Mouse (Mus musculus): ENCODE data around the gene Pomt1. TPM values are rescaled to one million over a fixed set of nuclear protein-coding genes. Genes with fewer than 3 reads are reported as not detected.

Gene Pomt1
- polyA plus RNA-seq, 1 experiment from 2014 or later: 34.1 TPM

GRCm38 (mm10) chr2:32200712-32201111, 35.7 kb upstream of the Pomt1 start:
- Histone ChIP-seq H3K4me2 (ENCODE audit: low read length) (no peak overlapping the region), H3K9ac (ENCODE audit: low read depth, low read length) (no peak overlapping the region), H3K9me3 (ENCODE audit: control insufficient read depth, low read length) (no peaks in the 10 kb centered on the region), H3K36me3 (ENCODE audit: control insufficient read depth, insufficient read depth, low read length) (peaks cover 59% of the 10 kb centered on the region), H3K27ac (ENCODE audit: low read depth, low read length) (0 out of 2 replicates have a peak overlapping the region, but pooled peaks have one; percentile 41), H3K4me3 (ENCODE audit: low read length) (no peak overlapping the region), H3K4me1 (ENCODE audit: control insufficient read depth, insufficient read depth, low read depth, low read length) (no peaks in the 10 kb centered on the region), H3K27me3 (replicated peaks; ENCODE audit: control insufficient read depth, insufficient read depth, low read length) (no peaks in the 10 kb centered on the region)
- no peak for ATAC-seq
- WGBS: 80% methylated on average over 11 of the region's 11 CpGs

GRCm38 (mm10) chr2:32201527-32201926, 34.9 kb upstream of the Pomt1 start:
- peak; percentile 81 for ATAC-seq
- Histone ChIP-seq H3K27ac (ENCODE audit: low read depth, low read length) (no peak overlapping the region), H3K4me1 (ENCODE audit: control insufficient read depth, insufficient read depth, low read depth, low read length) (no peaks in the 10 kb centered on the region), H3K9ac (ENCODE audit: low read depth, low read length) (no peak overlapping the region), H3K36me3 (ENCODE audit: control insufficient read depth, insufficient read depth, low read length) (peaks cover 59% of the 10 kb centered on the region), H3K4me3 (ENCODE audit: low read length) (no peak overlapping the region), H3K4me2 (ENCODE audit: low read length) (no peak overlapping the region), H3K9me3 (ENCODE audit: control insufficient read depth, low read length) (no peaks in the 10 kb centered on the region), H3K27me3 (replicated peaks; ENCODE audit: control insufficient read depth, insufficient read depth, low read length) (no peaks in the 10 kb centered on the region)
- 37% methylated on average over 7 of the region's 7 CpGs for WGBS

- 94% methylated on average over 13 of the region's 13 CpGs for WGBS
- Histone ChIP-seq H3K36me3 (ENCODE audit: control insufficient read depth, insufficient read depth, low read length) (peaks cover 66% of the 10 kb centered on the region), H3K27ac (ENCODE audit: low read depth, low read length) (no peak overlapping the region), H3K9me3 (ENCODE audit: control insufficient read depth, low read length) (no peaks in the 10 kb centered on the region), H3K9ac (ENCODE audit: low read depth, low read length) (no peak overlapping the region), H3K27me3 (replicated peaks; ENCODE audit: control insufficient read depth, insufficient read depth, low read length) (no peaks in the 10 kb centered on the region), H3K4me2 (ENCODE audit: low read length) (no peak overlapping the region), H3K4me1 (ENCODE audit: control insufficient read depth, insufficient read depth, low read depth, low read length) (no peaks in the 10 kb centered on the region), H3K4me3 (ENCODE audit: low read length) (no peak overlapping the region)
- no peak for ATAC-seq
These were observed 32.5 kb upstream of the Pomt1 start for GRCm38 (mm10) chr2:32203853-32204252.

GRCm38 (mm10) chr2:32207682-32208081, 28.7 kb upstream of the Pomt1 start:
- Histone ChIP-seq H3K9ac (ENCODE audit: low read depth, low read length) (no peak overlapping the region), H3K9me3 (ENCODE audit: control insufficient read depth, low read length) (no peaks in the 10 kb centered on the region), H3K27me3 (replicated peaks; ENCODE audit: control insufficient read depth, insufficient read depth, low read length) (no peaks in the 10 kb centered on the region), H3K4me3 (ENCODE audit: low read length) (no peak overlapping the region), H3K4me1 (ENCODE audit: control insufficient read depth, insufficient read depth, low read depth, low read length) (no peaks in the 10 kb centered on the region), H3K27ac (ENCODE audit: low read depth, low read length) (no peak overlapping the region), H3K36me3 (ENCODE audit: control insufficient read depth, insufficient read depth, low read length) (peaks cover 78% of the 10 kb centered on the region), H3K4me2 (ENCODE audit: low read length) (no peak overlapping the region)
- WGBS: 100% methylated on average over 1 of the region's 1 CpGs
- no peak for ATAC-seq

GRCm38 (mm10) chr2:32211689-32212088, 24.7 kb upstream of the Pomt1 start:
- Histone ChIP-seq H3K27ac (ENCODE audit: low read depth, low read length) (no peak overlapping the region), H3K4me1 (ENCODE audit: control insufficient read depth, insufficient read depth, low read depth, low read length) (no peaks in the 10 kb centered on the region), H3K9ac (ENCODE audit: low read depth, low read length) (no peak overlapping the region), H3K4me2 (ENCODE audit: low read length) (no peak overlapping the region), H3K4me3 (ENCODE audit: low read length) (no peak overlapping the region), H3K36me3 (ENCODE audit: control insufficient read depth, insufficient read depth, low read length) (peaks cover 87% of the 10 kb centered on the region), H3K9me3 (ENCODE audit: control insufficient read depth, low read length) (no peaks in the 10 kb centered on the region), H3K27me3 (replicated peaks; ENCODE audit: control insufficient read depth, insufficient read depth, low read length) (no peaks in the 10 kb centered on the region)
- 88% methylated on average over 8 of the region's 8 CpGs for WGBS
- no peak for ATAC-seq

GRCm38 (mm10) chr2:32213000-32213399, 23.4 kb upstream of the Pomt1 start:
- H3K4me1 ChIP-seq (ENCODE audit: control insufficient read depth, insufficient read depth, low read depth, low read length): no peaks in the 10 kb centered on the region
- H3K27ac ChIP-seq (ENCODE audit: low read depth, low read length): no peak overlapping the region
- 50% methylated on average over 10 of the region's 10 CpGs for WGBS
- peaks cover 89% of the 10 kb centered on the region for H3K36me3 ChIP-seq (ENCODE audit: control insufficient read depth, insufficient read depth, low read length)
- no peak for ATAC-seq
- H3K4me2 ChIP-seq (ENCODE audit: low read length): no peak overlapping the region
- no peaks in the 10 kb centered on the region for H3K9me3 ChIP-seq (ENCODE audit: control insufficient read depth, low read length)
- no peak overlapping the region for H3K9ac ChIP-seq (ENCODE audit: low read depth, low read length)
- H3K27me3 ChIP-seq (replicated peaks; ENCODE audit: control insufficient read depth, insufficient read depth, low read length): no peaks in the 10 kb centered on the region
- H3K4me3 ChIP-seq (ENCODE audit: low read length): no peak overlapping the region

- no peak overlapping the region for H3K4me3 ChIP-seq (ENCODE audit: low read length)
These were observed 20.8 kb upstream of the Pomt1 start for GRCm38 (mm10) chr2:32215576-32215975.

GRCm38 (mm10) chr2:32216506-32216905, 19.9 kb upstream of the Pomt1 start:
- 91% methylated on average over 10 of the region's 10 CpGs for WGBS
- Histone ChIP-seq H3K9me3 (ENCODE audit: control insufficient read depth, low read length) (no peaks in the 10 kb centered on the region), H3K9ac (ENCODE audit: low read depth, low read length) (no peak overlapping the region), H3K27ac (ENCODE audit: low read depth, low read length) (no peak overlapping the region), H3K4me2 (ENCODE audit: low read length) (no peak overlapping the region), H3K4me3 (ENCODE audit: low read length) (no peak overlapping the region), H3K27me3 (replicated peaks; ENCODE audit: control insufficient read depth, insufficient read depth, low read length) (no peaks in the 10 kb centered on the region), H3K4me1 (ENCODE audit: control insufficient read depth, insufficient read depth, low read depth, low read length) (no peaks in the 10 kb centered on the region), H3K36me3 (ENCODE audit: control insufficient read depth, insufficient read depth, low read length) (peaks cover 97% of the 10 kb centered on the region)
- ATAC-seq: no peak

More at GRCm38 (mm10) chr2:32215576-32215975, 20.8 kb upstream of the Pomt1 start:
- Histone ChIP-seq H3K27me3 (replicated peaks; ENCODE audit: control insufficient read depth, insufficient read depth, low read length) (no peaks in the 10 kb centered on the region), H3K9me3 (ENCODE audit: control insufficient read depth, low read length) (no peaks in the 10 kb centered on the region), H3K4me2 (ENCODE audit: low read length) (no peak overlapping the region), H3K9ac (ENCODE audit: low read depth, low read length) (no peak overlapping the region), H3K27ac (ENCODE audit: low read depth, low read length) (no peak overlapping the region), H3K36me3 (ENCODE audit: control insufficient read depth, insufficient read depth, low read length) (peaks cover 93% of the 10 kb centered on the region), H3K4me1 (ENCODE audit: control insufficient read depth, insufficient read depth, low read depth, low read length) (no peaks in the 10 kb centered on the region)
- 92% methylated on average over 10 of the region's 10 CpGs for WGBS
- ATAC-seq: no peak

- WGBS: 83% methylated on average over 8 of the region's 8 CpGs
These were observed 18.7 kb upstream of the Pomt1 start for GRCm38 (mm10) chr2:32217656-32218055.

GRCm38 (mm10) chr2:32218113-32218512, 18.3 kb upstream of the Pomt1 start:
- H3K36me3 ChIP-seq (ENCODE audit: control insufficient read depth, insufficient read depth, low read length): peaks cover 97% of the 10 kb centered on the region
- no peak overlapping the region for H3K27ac ChIP-seq (ENCODE audit: low read depth, low read length)
- no peak for ATAC-seq
- no peak overlapping the region for H3K4me2 ChIP-seq (ENCODE audit: low read length)
- H3K4me1 ChIP-seq (ENCODE audit: control insufficient read depth, insufficient read depth, low read depth, low read length): no peaks in the 10 kb centered on the region
- H3K9ac ChIP-seq (ENCODE audit: low read depth, low read length): no peak overlapping the region
- no peaks in the 10 kb centered on the region for H3K27me3 ChIP-seq (replicated peaks; ENCODE audit: control insufficient read depth, insufficient read depth, low read length)
- H3K4me3 ChIP-seq (ENCODE audit: low read length): no peak overlapping the region
- no peaks in the 10 kb centered on the region for H3K9me3 ChIP-seq (ENCODE audit: control insufficient read depth, low read length)
- 93% methylated on average over 5 of the region's 5 CpGs for WGBS

More at GRCm38 (mm10) chr2:32217656-32218055, 18.7 kb upstream of the Pomt1 start:
- Histone ChIP-seq H3K9ac (ENCODE audit: low read depth, low read length) (no peak overlapping the region), H3K4me2 (ENCODE audit: low read length) (no peak overlapping the region), H3K36me3 (ENCODE audit: control insufficient read depth, insufficient read depth, low read length) (peaks cover 97% of the 10 kb centered on the region), H3K27ac (ENCODE audit: low read depth, low read length) (no peak overlapping the region), H3K27me3 (replicated peaks; ENCODE audit: control insufficient read depth, insufficient read depth, low read length) (no peaks in the 10 kb centered on the region), H3K4me3 (ENCODE audit: low read length) (no peak overlapping the region), H3K4me1 (ENCODE audit: control insufficient read depth, insufficient read depth, low read depth, low read length) (no peaks in the 10 kb centered on the region), H3K9me3 (ENCODE audit: control insufficient read depth, low read length) (no peaks in the 10 kb centered on the region)
- ATAC-seq: no peak

Data from hindbrain, embryonic 16.5 days (tissue).